Mouse (Mus musculus) embryonic facial prominence, embryonic 12.5 days (tissue): ENCODE results near the gene Cntnap5c. TPM values are rescaled to one million over a fixed set of nuclear protein-coding genes. Genes with fewer than 3 reads are reported as not detected.

Source experiments
- ATAC-seq: fragments of 200-750 bp; cut with Nextera tagmentation; 2 replicates; pipeline ENCODE4 v1.8.0; 2017; ENCODE audit not compliant: insufficient number of reproducible peaks, insufficient read depth, low FRiP score, low TSS enrichment
- H3K27ac ChIP-seq: fragments of 300-500 bp; sonication (generic); 2 replicates; pipeline ENCODE4 v1.5.1; 2016; ENCODE audit warnings: mild to moderate bottlenecking
- H3K27me3 ChIP-seq: fragments of 300-500 bp; sonication (generic); 2 replicates; pipeline ENCODE4 v1.6.1; 2016; ENCODE audit warnings: mild to moderate bottlenecking, moderate library complexity
- H3K36me3 ChIP-seq: fragments of 300-500 bp; sonication (generic); 2 replicates; pipeline ENCODE4 v1.6.1; 2016; ENCODE audit warnings: mild to moderate bottlenecking
- H3K4me1 ChIP-seq: fragments of 300-500 bp; sonication (generic); 2 replicates; pipeline ENCODE4 v1.6.1; 2016
- H3K4me2 ChIP-seq: fragments of 300-500 bp; sonication (generic); replicated peaks from 2 replicates; pipeline ENCODE4 v1.6.1; 2016; ENCODE audit warnings: mild to moderate bottlenecking, moderate library complexity
- H3K4me3 ChIP-seq: fragments of 300-500 bp; sonication (generic); 2 replicates; pipeline ENCODE4 v1.5.1; 2016; ENCODE audit warnings: mild to moderate bottlenecking
- H3K9ac ChIP-seq: fragments of 300-500 bp; sonication (generic); 2 replicates; pipeline ENCODE4 v1.6.1; 2016; ENCODE audit warnings: mild to moderate bottlenecking, moderate library complexity
- H3K9me3 ChIP-seq: fragments of 300-500 bp; sonication (generic); 2 replicates; pipeline ENCODE4 v1.6.1; 2016; ENCODE audit warnings: mild to moderate bottlenecking, moderate library complexity
- WGBS: fragments of 180-500 bp; shearing (Covaris S2); methylation state at CpG from one replicate; pipeline ENCODE4 v1.1.7; 2016; 5-methylcytosine and 5-hydroxymethylcytosine counted together
- polyA plus RNA-seq: library from polyadenylated mRNA; unstranded; fragments of >200 nt; fragmentation: Nextera tagmentation; extraction: Ambion mirVana; gene quantifications from 2 replicates; pipeline ENCODE4 v1.2.1, GENCODE M21; 2016

The Cntnap5c gene
- polyA plus RNA-seq, 1 experiment from 2014 or later: not detected

DNA sequence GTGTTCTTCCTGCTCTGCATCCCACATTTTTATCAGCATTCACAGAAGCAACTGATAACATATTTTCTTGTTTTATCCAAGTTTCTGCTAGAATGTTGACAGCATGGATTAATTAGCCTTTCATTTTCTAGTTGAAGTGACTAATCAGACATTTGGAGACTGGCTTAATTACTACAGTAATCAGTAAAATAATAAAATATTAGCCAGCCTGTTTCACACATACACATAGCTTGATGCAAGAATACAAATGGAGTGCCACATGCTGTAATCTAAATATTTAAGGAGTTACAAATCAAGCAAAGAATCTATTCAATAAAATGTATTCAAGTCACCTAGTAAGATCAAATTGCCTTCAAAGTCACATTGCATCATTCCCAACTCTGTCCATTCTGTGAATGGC lies 275.8 kb downstream of the Cntnap5c start:
- ATAC-seq: no peak
- H3K4me1 ChIP-seq: no peaks in the 10 kb centered on the region
- no peaks in the 10 kb centered on the region for H3K9me3 ChIP-seq
- no peak overlapping the region for H3K9ac ChIP-seq
- no peaks in the 10 kb centered on the region for H3K27me3 ChIP-seq
- H3K4me2 ChIP-seq: no peak overlapping the region
- H3K4me3 ChIP-seq: no peak overlapping the region
- no peak overlapping the region for H3K27ac ChIP-seq
- no peaks in the 10 kb centered on the region for H3K36me3 ChIP-seq

DNA sequence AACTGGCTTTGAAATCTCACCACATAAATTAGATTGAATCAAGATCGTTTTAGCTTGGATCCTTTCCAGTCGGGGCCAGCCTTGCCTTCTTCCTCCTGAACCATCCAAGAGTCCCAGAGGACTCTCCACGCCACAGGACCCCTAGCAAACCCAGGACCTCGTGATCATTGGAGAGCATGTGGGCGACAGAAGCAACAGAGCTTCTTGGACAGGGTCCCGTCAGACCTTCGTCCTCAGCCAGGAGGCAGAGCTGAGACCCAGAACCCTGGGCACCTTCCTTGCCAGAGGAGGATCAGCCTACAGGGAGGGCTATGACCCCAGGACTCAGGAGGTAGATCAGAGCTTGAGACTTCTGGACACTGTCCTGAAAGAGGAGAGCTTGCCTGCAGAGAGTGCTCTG lies 300.5 kb downstream of the Cntnap5c start:
- no peak overlapping the region for H3K9ac ChIP-seq
- H3K4me3 ChIP-seq: no peak overlapping the region
- no peaks in the 10 kb centered on the region for H3K27me3 ChIP-seq
- no peaks in the 10 kb centered on the region for H3K4me1 ChIP-seq
- no peaks in the 10 kb centered on the region for H3K36me3 ChIP-seq
- H3K27ac ChIP-seq: no peak overlapping the region
- ATAC-seq: no peak
- H3K4me2 ChIP-seq: no peak overlapping the region
- WGBS: 84% methylated on average over 7 of the region's 7 CpGs
- H3K9me3 ChIP-seq: no peaks in the 10 kb centered on the region

DNA sequence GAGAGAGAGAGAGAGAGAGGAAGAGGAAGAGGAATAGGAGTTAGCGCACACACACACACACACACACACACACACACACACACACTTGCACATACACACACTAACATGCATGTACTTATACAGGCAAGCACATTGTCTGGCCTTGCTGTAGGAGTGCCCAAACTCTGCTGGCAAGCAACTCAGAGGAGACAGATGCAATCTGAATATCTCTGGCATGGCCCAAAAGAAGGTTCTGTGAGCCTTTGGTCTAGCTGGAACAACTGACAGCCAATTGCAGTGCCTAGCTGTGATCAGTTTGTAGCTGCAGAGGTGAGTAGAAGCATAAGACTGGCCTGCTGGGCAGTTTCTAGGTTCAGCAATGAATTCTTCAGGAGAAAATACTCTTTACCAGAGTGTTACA lies 313.3 kb downstream of the Cntnap5c start:
- no peaks in the 10 kb centered on the region for H3K36me3 ChIP-seq
- H3K4me3 ChIP-seq: no peak overlapping the region
- H3K27ac ChIP-seq: no peak overlapping the region
- H3K4me1 ChIP-seq: no peaks in the 10 kb centered on the region
- WGBS: no CpG with 5 or more reads among the region's 1 CpGs
- H3K9me3 ChIP-seq: no peaks in the 10 kb centered on the region
- H3K4me2 ChIP-seq: no peak overlapping the region
- no peaks in the 10 kb centered on the region for H3K27me3 ChIP-seq
- H3K9ac ChIP-seq: no peak overlapping the region
- ATAC-seq: no peak

DNA sequence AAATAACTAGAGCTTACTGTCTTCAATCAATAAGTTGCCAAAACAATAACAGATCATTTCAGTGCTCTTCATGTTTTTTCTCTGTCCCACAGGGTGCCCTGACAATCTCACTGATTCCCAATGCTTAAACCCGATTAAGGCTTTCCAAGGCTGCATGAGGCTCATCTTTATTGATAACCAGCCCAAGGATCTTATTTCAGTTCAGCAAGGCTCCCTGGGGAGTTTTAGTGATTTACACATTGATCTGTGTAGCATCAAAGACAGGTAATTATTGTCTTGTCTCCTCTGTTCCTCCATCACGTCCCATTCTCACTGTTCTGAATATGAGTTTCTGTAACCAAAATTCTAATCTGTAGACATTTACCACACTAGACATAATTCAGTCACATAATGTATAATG lies 335.1 kb downstream of the Cntnap5c start:
- H3K4me3 ChIP-seq: no peak overlapping the region
- H3K4me1 ChIP-seq: no peaks in the 10 kb centered on the region
- no peaks in the 10 kb centered on the region for H3K36me3 ChIP-seq
- no peak overlapping the region for H3K27ac ChIP-seq
- ATAC-seq: no peak
- H3K27me3 ChIP-seq: no peaks in the 10 kb centered on the region
- 62% methylated on average over 2 of the region's 2 CpGs for WGBS
- no peak overlapping the region for H3K9ac ChIP-seq
- no peak overlapping the region for H3K4me2 ChIP-seq
- H3K9me3 ChIP-seq: no peaks in the 10 kb centered on the region

DNA sequence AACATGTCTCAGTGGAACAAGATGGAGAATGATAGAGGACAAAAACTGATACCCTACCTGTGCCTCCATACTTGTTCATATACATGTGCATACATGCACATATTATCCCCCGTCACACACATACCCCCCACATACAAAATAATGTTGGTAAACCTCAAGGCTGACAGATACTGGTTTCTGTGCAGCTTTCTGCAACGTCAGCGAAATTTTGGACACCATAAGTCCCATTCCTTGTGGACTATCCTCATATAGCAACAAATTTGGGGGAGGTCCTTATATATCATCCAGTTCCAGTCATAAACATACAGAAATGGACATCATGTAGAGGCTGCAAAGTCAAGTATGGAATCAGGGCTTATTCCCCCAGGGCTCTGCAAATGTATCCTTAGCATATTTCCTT lies 338.5 kb downstream of the Cntnap5c start:
- Histone ChIP-seq H3K9ac (no peak overlapping the region), H3K27me3 (no peaks in the 10 kb centered on the region), H3K4me2 (no peak overlapping the region), H3K27ac (no peak overlapping the region), H3K4me3 (no peak overlapping the region), H3K9me3 (no peaks in the 10 kb centered on the region), H3K36me3 (no peaks in the 10 kb centered on the region), H3K4me1 (no peaks in the 10 kb centered on the region)
- 83% methylated on average over 3 of the region's 3 CpGs for WGBS
- ATAC-seq: no peak

DNA sequence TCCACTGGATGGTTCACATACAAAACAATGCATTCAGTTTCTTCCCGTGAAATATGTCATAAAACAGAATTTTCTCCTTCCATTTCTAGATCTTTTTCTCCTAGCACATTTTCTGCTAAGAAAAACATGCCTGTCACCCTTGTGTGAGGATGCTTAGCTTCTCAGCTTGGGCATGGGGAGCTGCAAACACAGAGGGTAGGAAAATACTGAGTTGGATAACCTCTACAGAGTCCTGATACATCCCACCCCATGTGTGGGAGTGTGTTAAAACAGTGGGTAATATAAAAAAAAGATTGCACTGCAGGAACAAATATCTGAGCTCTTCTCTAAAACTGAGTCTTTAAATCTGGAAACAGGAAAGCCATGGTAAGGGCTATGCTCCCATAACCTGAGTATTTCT lies 339.0 kb downstream of the Cntnap5c start:
- Histone ChIP-seq H3K27me3 (no peaks in the 10 kb centered on the region), H3K4me2 (no peak overlapping the region), H3K9me3 (no peaks in the 10 kb centered on the region), H3K4me1 (no peaks in the 10 kb centered on the region), H3K4me3 (no peak overlapping the region), H3K36me3 (no peaks in the 10 kb centered on the region), H3K9ac (no peak overlapping the region), H3K27ac (no peak overlapping the region)
- no peak for ATAC-seq
- WGBS: 68% methylated on average over 1 of the region's 1 CpGs

DNA sequence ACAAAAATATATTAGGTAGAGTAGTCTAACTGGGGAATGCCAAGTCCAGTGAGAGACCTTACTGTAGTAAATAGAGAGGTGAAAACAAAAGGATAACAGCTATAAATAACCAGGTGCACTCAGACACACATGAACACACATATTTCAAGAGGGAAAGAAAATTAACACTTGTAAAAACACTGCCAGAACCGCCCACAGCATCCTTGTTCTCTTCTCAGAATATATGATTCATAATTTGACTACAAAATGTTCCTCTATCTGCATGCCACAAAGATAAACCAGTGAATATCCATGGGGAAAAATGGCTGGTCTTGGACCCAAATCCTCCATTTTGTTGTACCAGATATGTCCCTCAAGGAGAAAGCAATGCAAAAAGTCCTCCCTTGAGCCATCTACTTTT lies 417.8 kb downstream of the Cntnap5c start:
- ATAC-seq: no peak
- Histone ChIP-seq H3K4me2 (no peak overlapping the region), H3K27me3 (no peaks in the 10 kb centered on the region), H3K4me1 (no peaks in the 10 kb centered on the region), H3K36me3 (no peaks in the 10 kb centered on the region), H3K27ac (no peak overlapping the region), H3K9ac (no peak overlapping the region), H3K9me3 (no peaks in the 10 kb centered on the region), H3K4me3 (no peak overlapping the region)
- 74% methylated on average over 1 of the region's 1 CpGs for WGBS

DNA sequence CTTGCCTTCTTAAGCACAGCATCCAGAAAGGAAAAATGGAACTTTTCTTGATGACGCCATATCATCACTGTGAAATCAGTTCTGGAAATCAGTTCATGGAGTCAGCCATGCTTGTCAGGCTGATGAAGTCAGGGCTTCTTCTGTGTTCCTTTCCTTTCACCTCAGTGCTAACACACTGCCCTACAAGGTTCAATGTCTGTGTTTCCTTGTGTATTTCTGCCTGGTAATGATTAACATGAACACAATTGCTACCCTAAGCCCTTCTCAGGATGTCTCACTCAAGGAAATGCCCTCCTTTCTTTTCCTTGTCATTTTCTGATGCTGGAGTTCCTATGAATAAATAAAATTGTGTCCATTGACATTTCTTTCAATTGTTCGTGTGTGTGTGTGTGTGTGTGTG lies 431.8 kb downstream of the Cntnap5c start:
- H3K27ac ChIP-seq: no peak overlapping the region
- H3K27me3 ChIP-seq: no peaks in the 10 kb centered on the region
- no peak for ATAC-seq
- no peak overlapping the region for H3K4me2 ChIP-seq
- no peak overlapping the region for H3K9ac ChIP-seq
- no peaks in the 10 kb centered on the region for H3K4me1 ChIP-seq
- H3K9me3 ChIP-seq: no peaks in the 10 kb centered on the region
- WGBS: 81% methylated on average over 2 of the region's 2 CpGs
- no peaks in the 10 kb centered on the region for H3K36me3 ChIP-seq
- H3K4me3 ChIP-seq: no peak overlapping the region

DNA sequence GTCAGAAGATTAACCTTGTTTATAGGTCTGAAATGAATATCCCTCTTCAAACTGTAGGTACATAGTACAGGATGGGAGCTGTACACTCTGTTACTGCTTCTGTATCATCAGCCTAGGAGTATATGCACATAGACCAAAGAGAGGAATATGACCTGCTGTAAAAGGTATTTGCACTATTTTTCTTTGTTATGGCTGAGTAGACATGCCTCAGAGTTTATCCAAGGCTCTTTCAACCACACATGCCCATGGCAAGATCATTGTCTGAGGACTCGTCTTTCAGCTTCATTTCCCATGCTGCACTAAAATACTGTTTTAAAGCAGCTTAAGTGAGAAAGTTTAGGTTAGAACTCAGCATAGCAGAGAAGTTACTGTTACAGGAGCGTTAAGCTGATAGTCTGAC lies 498.7 kb downstream of the Cntnap5c start:
- Histone ChIP-seq H3K9ac (no peak overlapping the region), H3K9me3 (no peaks in the 10 kb centered on the region), H3K4me1 (no peaks in the 10 kb centered on the region), H3K27ac (no peak overlapping the region), H3K36me3 (no peaks in the 10 kb centered on the region), H3K4me3 (no peak overlapping the region), H3K27me3 (no peaks in the 10 kb centered on the region), H3K4me2 (no peak overlapping the region)
- no peak for ATAC-seq
- 82% methylated on average over 2 of the region's 2 CpGs for WGBS

DNA sequence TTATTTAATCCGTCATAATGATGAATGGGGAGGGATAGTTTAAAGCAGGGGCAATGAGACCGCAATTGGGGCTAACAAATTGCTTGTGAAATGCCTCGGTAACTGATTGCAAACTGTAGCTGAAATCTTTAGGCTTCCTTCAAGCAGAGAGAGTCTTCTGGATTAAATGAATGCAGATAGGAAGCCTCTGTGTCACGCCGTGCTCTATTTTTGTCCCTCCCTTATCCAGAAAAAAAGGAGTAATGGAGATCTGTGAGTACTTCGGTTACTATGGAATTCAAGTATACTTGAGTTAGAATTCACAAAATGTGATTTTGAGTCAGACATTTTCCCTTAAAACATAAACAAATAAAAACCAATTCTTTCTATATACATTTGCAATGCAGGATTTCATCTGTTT lies 581.9 kb downstream of the Cntnap5c start:
- no peak overlapping the region for H3K4me3 ChIP-seq
- no peak overlapping the region for H3K4me2 ChIP-seq
- H3K27ac ChIP-seq: no peak overlapping the region
- no peak overlapping the region for H3K9ac ChIP-seq
- ATAC-seq: no peak
- no peaks in the 10 kb centered on the region for H3K4me1 ChIP-seq
- H3K27me3 ChIP-seq: no peaks in the 10 kb centered on the region
- H3K36me3 ChIP-seq: no peaks in the 10 kb centered on the region
- H3K9me3 ChIP-seq: no peaks in the 10 kb centered on the region
- WGBS: 81% methylated on average over 6 of the region's 6 CpGs

DNA sequence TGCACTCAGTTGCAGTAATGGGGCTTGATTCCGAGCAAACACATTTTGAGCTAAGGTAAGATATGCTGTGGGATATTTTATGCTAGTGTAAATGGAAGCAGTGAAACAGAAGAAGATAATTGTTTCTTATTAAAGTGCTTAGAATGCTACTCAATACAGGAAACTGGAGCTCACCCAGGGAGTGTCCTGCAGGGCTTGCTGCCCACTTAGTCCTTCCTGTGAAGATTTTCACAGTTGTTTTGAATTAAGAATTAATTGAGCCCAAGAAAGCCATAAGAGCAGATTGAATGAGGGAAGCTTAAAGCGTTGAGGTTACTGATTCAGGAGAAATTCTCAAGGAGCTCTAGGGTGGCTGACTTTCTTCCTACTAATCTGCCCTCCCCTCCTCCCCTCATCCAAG lies 586.9 kb downstream of the Cntnap5c start:
- no peak overlapping the region for H3K4me2 ChIP-seq
- no peaks in the 10 kb centered on the region for H3K9me3 ChIP-seq
- H3K36me3 ChIP-seq: no peaks in the 10 kb centered on the region
- no peak overlapping the region for H3K27ac ChIP-seq
- H3K27me3 ChIP-seq: no peaks in the 10 kb centered on the region
- no peak overlapping the region for H3K9ac ChIP-seq
- H3K4me1 ChIP-seq: no peaks in the 10 kb centered on the region
- no peak overlapping the region for H3K4me3 ChIP-seq
- WGBS: 15% methylated on average over 2 of the region's 2 CpGs
- ATAC-seq: no peak

DNA sequence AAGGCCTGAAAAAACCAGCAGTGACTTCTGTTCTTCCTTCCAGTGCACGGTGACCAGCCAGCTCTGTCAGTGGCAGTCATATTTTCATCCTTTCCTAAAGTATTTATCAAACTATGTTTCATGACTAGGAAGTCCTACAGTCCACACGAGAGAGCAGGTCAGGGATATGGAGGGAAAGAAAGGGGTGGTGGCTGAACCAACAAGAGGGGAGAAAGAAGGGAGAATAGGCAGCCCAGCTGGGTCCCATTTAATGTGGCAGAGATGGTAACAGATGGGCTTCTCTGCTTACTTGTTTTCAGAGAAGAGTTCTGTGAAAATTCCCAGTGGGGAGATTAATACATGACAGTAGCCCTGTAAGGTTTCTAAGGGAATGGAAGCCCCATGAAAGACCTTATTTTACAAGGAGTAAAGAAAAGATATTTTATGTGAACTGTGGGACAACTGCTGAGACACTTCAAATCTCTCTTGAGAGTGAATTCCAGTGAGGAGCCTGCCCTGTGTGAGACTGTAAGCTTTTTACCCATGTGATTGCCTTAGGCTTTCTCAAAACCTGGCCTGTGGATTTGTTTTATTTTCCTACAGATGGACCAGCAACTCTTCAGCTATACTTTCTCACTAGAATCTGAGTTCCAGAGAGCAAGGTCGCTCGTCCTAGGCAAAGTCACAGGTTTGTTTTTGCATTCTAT lies 594.4 kb downstream of the Cntnap5c start:
- Histone ChIP-seq H3K9ac (no peak overlapping the region), H3K27ac (no peak overlapping the region), H3K4me2 (no peak overlapping the region), H3K4me3 (no peak overlapping the region), H3K4me1 (no peaks in the 10 kb centered on the region), H3K9me3 (no peaks in the 10 kb centered on the region), H3K27me3 (no peaks in the 10 kb centered on the region), H3K36me3 (no peaks in the 10 kb centered on the region)
- no peak for ATAC-seq
- 64% methylated on average over 4 of the region's 4 CpGs for WGBS

DNA sequence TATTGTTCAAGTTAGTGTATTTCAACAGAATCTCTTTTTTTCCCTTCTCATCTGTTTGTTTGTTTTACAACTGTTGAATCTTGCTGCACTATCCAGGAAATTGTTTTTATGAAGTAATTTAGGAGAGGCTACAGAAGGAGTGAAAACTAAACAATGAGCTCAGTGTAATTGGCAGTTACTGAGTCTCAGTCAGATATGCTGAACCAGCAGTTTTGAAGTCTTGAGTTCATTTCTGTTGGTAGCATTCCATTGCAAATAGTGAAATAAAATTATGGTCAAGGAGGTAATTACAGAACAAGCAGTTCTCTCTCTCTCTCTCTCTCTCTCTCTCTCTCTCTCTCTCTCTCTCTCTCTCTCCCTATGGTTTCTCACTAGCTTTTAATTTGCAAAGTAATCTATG lies 600.7 kb downstream of the Cntnap5c start:
- no peak for ATAC-seq
- no peaks in the 10 kb centered on the region for H3K4me1 ChIP-seq

More for the DNA sequence above, 600.7 kb downstream of the Cntnap5c start:
- Histone ChIP-seq H3K27me3 (no peaks in the 10 kb centered on the region), H3K4me3 (no peak overlapping the region), H3K4me2 (no peak overlapping the region), H3K36me3 (no peaks in the 10 kb centered on the region), H3K9me3 (no peaks in the 10 kb centered on the region), H3K9ac (no peak overlapping the region), H3K27ac (no peak overlapping the region)
